Mouse (Mus musculus) c-Kit-positive CD71-positive TER-119-negative erythroid progenitor cells, embryonic 14.5 days (primary cell): ENCODE data around the gene Olfr743.
"Not testable (repeated sequence)": the region's sequence is repeated elsewhere in the genome, so short reads cannot be mapped to it uniquely, and the experiment has no call there.

Source experiments
- DNase-seq: peaks from one replicate; pipeline ENCODE4 v3.0.0-alpha.2; 2013; ENCODE audit warnings: low read depth

The Olfr743 gene

DNA sequence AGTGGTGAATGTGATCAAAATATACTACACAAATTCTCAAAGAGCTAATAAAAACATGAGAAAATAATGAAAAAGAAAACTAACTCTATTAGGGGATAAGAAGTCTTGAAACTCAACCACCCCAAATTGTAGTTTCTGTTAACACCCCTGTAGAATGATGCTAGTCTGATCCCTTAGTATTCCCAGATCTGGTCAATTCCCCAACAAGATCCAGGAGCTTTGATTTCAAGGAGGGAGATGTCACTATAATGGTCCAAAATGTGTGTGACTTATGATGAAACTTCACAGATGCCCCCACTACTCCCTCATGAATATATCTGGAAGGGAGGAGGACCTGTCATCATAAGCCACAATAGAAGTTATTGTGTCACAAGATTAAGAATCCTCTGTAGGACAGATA lies at the start of gene Olfr743:
Olfr743 (plus strand) TSS at position 301 of the 400 bp plus-strand sequence.
- DNase-seq: no peak

DNA sequence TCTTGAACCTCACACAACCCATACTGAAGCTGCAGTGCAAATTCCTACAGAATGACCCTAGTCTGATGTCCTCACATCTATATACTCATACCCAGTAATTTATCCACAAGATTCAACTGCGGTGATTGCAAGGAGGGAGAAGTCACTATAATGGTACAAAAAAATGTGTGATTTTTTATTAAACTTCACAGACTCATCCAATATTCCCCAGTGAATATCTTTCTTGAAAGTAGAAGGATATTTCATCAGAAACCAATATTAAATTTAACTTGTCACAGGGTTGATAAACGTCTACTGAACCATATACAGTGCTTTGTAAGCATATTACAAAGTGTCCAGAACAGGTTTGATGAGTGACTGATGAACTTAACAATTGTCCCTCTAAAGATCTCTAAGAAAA lies 49.2 kb upstream of the Olfr743 start, which contains the start of gene Olfr741:
Olfr741 (plus strand) TSS at position 301 of the 400 bp plus-strand sequence.
- no peak for DNase-seq

DNA sequence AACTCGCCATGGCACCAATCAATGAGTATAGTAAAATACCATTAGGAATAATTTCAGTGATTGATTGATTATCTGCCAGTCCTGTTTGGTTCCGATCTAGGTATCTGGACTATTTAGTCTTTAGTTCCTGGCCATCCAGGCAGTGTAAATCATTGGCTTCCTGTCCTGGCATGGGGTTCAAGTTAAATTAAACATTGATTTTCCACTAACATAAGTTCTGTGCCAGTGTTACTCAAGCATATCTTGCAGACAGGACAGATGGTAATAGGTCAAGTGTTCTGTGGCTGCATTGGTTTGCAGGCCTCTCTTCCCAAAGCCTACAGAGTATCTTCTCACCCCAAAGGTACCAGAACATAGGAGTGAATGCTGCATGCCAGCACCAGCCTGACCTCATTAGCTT lies 43.2 kb upstream of the Olfr743 start:
- no peak for DNase-seq

DNA sequence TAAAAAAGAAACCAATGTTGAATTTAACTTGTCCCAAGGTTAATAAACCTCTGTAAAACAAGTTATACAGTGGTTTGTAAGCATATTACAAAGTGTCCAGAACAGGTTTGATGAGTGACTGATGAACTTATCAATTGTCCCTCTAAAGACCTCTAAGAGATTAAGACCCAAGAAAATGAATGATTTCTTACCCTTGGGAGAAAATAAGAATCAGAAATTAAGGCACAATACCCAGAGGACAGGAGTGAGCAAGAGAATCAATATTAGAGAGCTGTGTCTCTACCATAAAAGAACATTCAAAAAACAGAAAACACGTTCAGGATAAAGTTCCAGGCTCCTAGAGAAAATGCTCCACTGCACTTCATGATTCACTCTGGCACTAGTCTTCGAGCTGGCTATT lies 18.3 kb upstream of the Olfr743 start, which contains the start of gene Olfr742:
Olfr742 (plus strand) TSS at position 301 of the 400 bp plus-strand sequence.
- no peak for DNase-seq

DNA sequence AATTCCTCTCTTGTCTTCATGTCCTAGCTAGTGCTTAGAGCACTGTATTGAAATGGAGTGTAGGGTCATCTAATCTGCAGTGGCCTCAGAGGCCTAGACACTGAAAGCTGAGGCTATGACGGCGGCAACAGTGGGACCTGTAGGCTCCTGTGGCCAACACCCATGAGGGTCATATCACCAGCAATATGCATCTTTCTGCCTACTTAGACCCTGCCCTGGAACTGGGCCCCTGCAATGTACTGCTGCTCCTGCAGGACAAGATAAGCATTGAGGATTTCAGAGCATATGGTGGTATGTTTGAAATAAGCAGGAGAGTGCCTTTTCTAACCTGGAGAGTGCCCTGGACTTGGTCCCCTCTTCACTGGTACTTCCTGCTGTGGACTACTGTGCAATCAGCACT lies 31.1 kb downstream of the Olfr743 start:
- no peak for DNase-seq

DNA sequence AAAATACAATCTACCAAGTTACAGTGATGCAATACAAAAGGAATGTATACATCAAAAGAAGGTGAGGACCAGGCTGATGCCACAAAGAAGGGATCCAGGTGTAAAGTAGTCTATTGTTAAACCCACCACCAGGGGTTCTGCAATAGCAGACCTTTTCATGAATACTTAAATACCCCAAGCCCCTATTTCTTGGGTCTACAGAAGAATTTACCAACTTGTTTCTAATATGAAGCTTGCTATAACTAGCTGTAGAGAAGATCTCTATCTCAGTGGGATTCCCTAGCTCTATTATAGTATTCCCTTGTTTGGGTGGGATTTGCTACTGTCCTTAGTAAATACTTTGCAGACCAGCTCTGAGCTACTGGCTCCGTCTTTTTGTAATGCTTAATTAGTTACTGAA lies 51.4 kb downstream of the Olfr743 start:
- not testable (repeated sequence) for DNase-seq
